Mouse (Mus musculus): ENCODE data around the gene Majin. TPM values are rescaled to one million over a fixed set of nuclear protein-coding genes. Genes with fewer than 3 reads are reported as not detected.

The Majin gene
- total RNA-seq, 1 experiment from 2014 or later, result 1.0 TPM

GRCm38 (mm10) chr19:6262839-6263433, 78.7 kb downstream of the Majin start:
- no peak for DNase-seq

- no peak for DNase-seq
Measured at GRCm38 (mm10) chr19:6264200-6264599, 80.0 kb downstream of the Majin start.

- no peak for DNase-seq
Measured at GRCm38 (mm10) chr19:6264945-6265344, 80.8 kb downstream of the Majin start.

- DNase-seq, result no peak
Measured at GRCm38 (mm10) chr19:6265727-6266182, 81.6 kb downstream of the Majin start.

GRCm38 (mm10) chr19:6267306-6268169, 83.3 kb downstream of the Majin start:
- no peak for DNase-seq

- DNase-seq, result peak; percentile 92
Measured at GRCm38 (mm10) chr19:6268170-6268528, 84.0 kb downstream of the Majin start.

- peak; percentile 50 for DNase-seq
Measured at GRCm38 (mm10) chr19:6268670-6269132, 84.5 kb downstream of the Majin start.

GRCm38 (mm10) chr19:6269798-6270475, 85.7 kb downstream of the Majin start:
- peak; percentile 78 for DNase-seq

GRCm38 (mm10) chr19:6270661-6271060, 86.5 kb downstream of the Majin start:
- peak; percentile 77 for DNase-seq

GRCm38 (mm10) chr19:6271206-6271605, 87.0 kb downstream of the Majin start:
- DNase-seq, result no peak

GRCm38 (mm10) chr19:6272053-6272452, 87.9 kb downstream of the Majin start:
- DNase-seq, result no peak

- DNase-seq, result no peak
Measured at GRCm38 (mm10) chr19:6272738-6273137, 88.5 kb downstream of the Majin start.

- no peak for DNase-seq
Measured at GRCm38 (mm10) chr19:6273592-6273991, 89.4 kb downstream of the Majin start.

Small RNA genes within 50 kb of the gene (microRNA-seq; reads per million reads assigned to microRNA genes)
- gene Mir192 (342 to 1,567 reads per million in 2 experiments), gene Mir194-2 (158 to 639 reads per million in 2 experiments)

Other genes with a start within 250 kb of the Majin start
- gene Pola2, start 220.2 kb upstream of the Majin start, total RNA-seq (2021), result 24.6 and 28.4 TPM in 2 replicates
- not detected in 2 replicates for gene Slc22a20, start 198.2 kb upstream of the Majin start, total RNA-seq (2021)
- gene Capn1, start 168.5 kb upstream of the Majin start, total RNA-seq (2021), result 28.5 and 41.5 TPM in 2 replicates
- 53.2 and 54.8 TPM in 2 replicates for gene Syvn1, start 137.8 kb upstream of the Majin start, total RNA-seq (2021)
- gene Mrpl49, start 126.6 kb upstream of the Majin start, total RNA-seq (2021), result 59.7 and 68.2 TPM in 2 replicates
- gene Fau, start 126.5 kb upstream of the Majin start, total RNA-seq (2021), result 956 and 1,133 TPM in 2 replicates
- gene Znhit2, start 123.2 kb upstream of the Majin start, total RNA-seq (2021), result 24.9 and 25.3 TPM in 2 replicates
- gene Tm7sf2, start 116.0 kb upstream of the Majin start, total RNA-seq (2021), result 9.5 and 19.3 TPM in 2 replicates
- gene Vps51, start 107.2 kb upstream of the Majin start, total RNA-seq (2021), result 44.9 and 47.9 TPM in 2 replicates
- gene Tmem262, start 104.4 kb upstream of the Majin start, total RNA-seq (2021), result not detected in 2 replicates
- not detected in 2 replicates for gene Gm28374, start 102.1 kb upstream of the Majin start, total RNA-seq (2021)
- gene Zfpl1, start 99.4 kb upstream of the Majin start, total RNA-seq (2021), result 31.0 and 33.5 TPM in 2 replicates
- 5.5 and 5.7 TPM in 2 replicates for gene Cdca5, start 99.4 kb upstream of the Majin start, total RNA-seq (2021)
- 0.56 and 0.60 TPM in 2 replicates for gene AC131692.1, start 90.0 kb upstream of the Majin start, total RNA-seq (2021)
- gene Naaladl1, start 78.6 kb upstream of the Majin start, total RNA-seq (2021), result 0.33 TPM in 1 of 2 replicates, not detected in the other
- 12.9 and 15.4 TPM in 2 replicates for gene Sac3d1, start 65.7 kb upstream of the Majin start, total RNA-seq (2021)
- 21.7 and 23.6 TPM in 2 replicates for gene Snx15, start 56.1 kb upstream of the Majin start, total RNA-seq (2021)
- 0.52 and 1.5 TPM in 2 replicates for gene Batf2, start 43.4 kb upstream of the Majin start, total RNA-seq (2021)
- gene Arl2, start 42.8 kb upstream of the Majin start, total RNA-seq (2021), result 61.2 and 61.5 TPM in 2 replicates
- gene Gpha2, start 42.0 kb downstream of the Majin start, total RNA-seq (2021), result 19.6 and 20.2 TPM in 2 replicates
- 64.8 and 67.0 TPM in 2 replicates for gene Ppp2r5b, start 51.5 kb downstream of the Majin start, total RNA-seq (2021)
- gene Atg2a, start 57.3 kb downstream of the Majin start, total RNA-seq (2021), result 27.5 and 30.6 TPM in 2 replicates
- gene Ehd1, start 92.3 kb downstream of the Majin start, total RNA-seq (2021), result 116 and 118 TPM in 2 replicates
- gene Cdc42bpg, start 122.1 kb downstream of the Majin start, total RNA-seq (2021), result 9.9 and 11.5 TPM in 2 replicates
- gene Men1, start 150.6 kb downstream of the Majin start, total RNA-seq (2021), result 35.4 and 42.6 TPM in 2 replicates
- gene Map4k2, start 156.7 kb downstream of the Majin start, total RNA-seq (2021), result 39.6 and 70.3 TPM in 2 replicates
- gene Sf1, start 179.3 kb downstream of the Majin start, total RNA-seq (2021), result 210 and 223 TPM in 2 replicates
- 64.2 and 85.7 TPM in 2 replicates for gene Pygm, start 200.0 kb downstream of the Majin start, total RNA-seq (2021)
- 51.5 and 82.7 TPM in 2 replicates for gene Rasgrp2, start 215.0 kb downstream of the Majin start, total RNA-seq (2021)
- gene Nrxn2, start 234.3 kb downstream of the Majin start, total RNA-seq (2021), result 7.8 and 9.3 TPM in 2 replicates

All from adrenal gland, postnatal 14 days (tissue).